ENCODE assay signal across 14 mouse cellular contexts in the genomic region with DNA sequence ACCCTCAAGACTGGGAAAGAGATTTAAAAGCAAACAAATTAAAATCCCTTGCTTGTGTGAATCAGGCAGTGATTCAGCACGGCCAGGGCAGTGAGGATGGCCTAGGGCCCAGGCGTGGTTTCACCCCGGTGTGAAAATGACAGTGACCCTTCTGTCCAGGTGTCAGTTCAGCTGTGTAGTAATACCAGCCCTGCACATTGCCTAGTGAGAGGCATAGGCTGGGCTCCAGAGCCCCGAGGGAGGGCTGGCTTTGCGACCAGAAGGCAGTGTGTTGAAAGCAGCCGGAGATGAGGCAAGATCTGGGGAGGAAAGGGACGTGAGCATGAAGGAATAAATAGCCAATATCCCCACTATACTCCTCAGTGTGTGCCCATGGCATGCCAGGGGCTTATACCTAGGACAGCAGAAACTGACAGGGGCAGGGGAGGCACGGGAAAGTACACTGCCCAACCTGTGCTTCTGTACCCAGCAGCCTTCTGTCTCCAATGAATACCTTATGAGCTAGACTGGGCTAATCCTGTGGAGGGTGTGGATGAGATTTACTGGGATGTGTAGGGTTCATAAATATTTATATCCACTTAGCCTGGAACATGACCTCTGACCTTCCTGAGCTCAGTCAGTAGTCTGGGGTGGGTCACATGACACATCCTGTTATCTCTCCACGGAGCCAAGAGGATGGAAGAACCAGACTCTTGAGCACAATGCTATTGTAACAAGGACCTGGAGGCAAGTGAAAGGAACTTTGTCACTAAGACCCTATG. TPM values are rescaled to one million over a fixed set of nuclear protein-coding genes. Genes with fewer than 3 reads are reported as not detected.
DNase-seq lines count a peak whose midpoint lies in the region; ATAC-seq and TF ChIP-seq lines count a peak whose summit lies in the region.
"Had no signal": no experiment of that assay in that cellular context is flagged by ENCODE, and none has a peak within 500 bp of the region (broad histone marks: within the 10 kb centered on the region; RNA-seq: fewer than 3 reads in every experiment).

No protein-coding gene starts in this region.

- H3K79me2 ChIP-seq in C2C12 (ENCODE audit: control insufficient read depth, insufficient read depth) = no peaks in the 10 kb centered on the region

- peak overlapping the region; percentile 11; the same call in 1 of the 2 replicates for H3K27ac ChIP-seq in heart, embryonic 10.5 days
- H3K27ac ChIP-seq: hindbrain, embryonic 15.5 days; neural tube, embryonic 13.5 days; stomach, postnatal 0 days had no signal

- no peaks in the 10 kb centered on the region for H3K9me3 ChIP-seq in heart, embryonic 10.5 days
- H3K9me3 ChIP-seq: hindbrain, embryonic 15.5 days; neural tube, embryonic 13.5 days had no signal

- 71% methylated on average over 9 of the region's 9 CpGs for WGBS in heart, embryonic 10.5 days

- DNase-seq in heart, embryonic 10.5 days (ENCODE audit: low spot score) = no peak
- DNase-seq in heart, postnatal 25 days (ENCODE audit: low spot score) = no peak
- peak; percentile 87 for DNase-seq in ZHBTc4 (ENCODE audit: low read depth, low spot score)
- peak; percentile 65 for DNase-seq in lung, postnatal 25 days (ENCODE audit: low spot score)
- DNase-seq in layer of hippocampus, adult 8-10 months (ENCODE audit: low spot score in 2 of 2) = no peak
- DNase-seq: forebrain, postnatal 0 days; kidney, postnatal 36 days; liver, postnatal 0 days; right cerebral cortex, postnatal 4 days had no signal

- H3K4me3 ChIP-seq in heart, embryonic 10.5 days = no peak overlapping the region
- H3K4me3 ChIP-seq in C2C12 (ENCODE audit: insufficient read depth, poor library complexity, severe bottlenecking) = no peak overlapping the region
- H3K4me3 ChIP-seq: hindbrain, embryonic 15.5 days; neural tube, embryonic 13.5 days had no signal

- peaks cover 26% of the 10 kb centered on the region for H3K27me3 ChIP-seq in heart, embryonic 10.5 days (ENCODE audit: insufficient read depth, poor library complexity, severe bottlenecking)
- peaks cover 11% of the 10 kb centered on the region for H3K27me3 ChIP-seq in C2C12 (ENCODE audit: control insufficient read depth, insufficient read depth, insufficient read length)
- H3K27me3 ChIP-seq: hindbrain, embryonic 15.5 days; neural tube, embryonic 13.5 days had no signal

- ATAC-seq in CD4-positive, CD25-positive, alpha-beta regulatory T cell, adult 4 months = no peak
- ATAC-seq: forebrain, postnatal 0 days; liver, postnatal 0 days had no signal

- no peak for TF ChIP-seq CTCF in C2C12 (IDR thresholded peaks at IDR 0.05; ENCODE audit: control insufficient read depth, insufficient read depth, insufficient read length)

- 0 out of 2 replicates have a peak, but pooled peaks cover 6% of the 10 kb centered on the region for H3K36me3 ChIP-seq in heart, embryonic 10.5 days
- H3K36me3 ChIP-seq in C2C12 (ENCODE audit: control insufficient read depth, insufficient read depth) = no peaks in the 10 kb centered on the region

- H3K4me1 ChIP-seq in heart, embryonic 10.5 days = peaks cover 28% of the 10 kb centered on the region
- H3K4me1 ChIP-seq: hindbrain, embryonic 15.5 days had no signal

- no peaks in the 10 kb centered on the region for H3K79me3 ChIP-seq in C2C12 (ENCODE audit: low read depth)

- H3ac ChIP-seq in C2C12 (ENCODE audit: control insufficient read depth, insufficient read length, low read depth) = no peak overlapping the region

- intact Hi-C loops in heart, postnatal 25 days (cut with DNase I) = no loop called here

TF ChIP-seq in C2C12, 6 proteins besides CTCF, POLR2A, EP300 and RAD21:
- TF ChIP-seq MYOG (IDR thresholded peaks at IDR 0.05; ENCODE audit: control insufficient read depth, extremely low read depth, insufficient read length) = no peak
- TF ChIP-seq MYOD1 (IDR thresholded peaks at IDR 0.05; ENCODE audit: control insufficient read depth, insufficient read length, low read depth) = no peak
- peak; percentile 27 for TF ChIP-seq USF1 (IDR thresholded peaks at IDR 0.05; ENCODE audit: low read depth)
- no peak for TF ChIP-seq CEBPB (IDR thresholded peaks at IDR 0.05; ENCODE audit: low read depth)
- no peak for TF ChIP-seq FOSL1 (IDR thresholded peaks at IDR 0.05; ENCODE audit: insufficient read depth, low read length, poor library complexity, severe bottlenecking)
- TF ChIP-seq MAX (IDR thresholded peaks at IDR 0.05) = no peak

RNA-seq across cellular contexts. Expression of gene Iqsec1, which starts 25.9 kb away (rescaled TPM):
- polyA plus RNA-seq in heart, embryonic 10.5 days (2016; fragmentation: Nextera tagmentation; extraction: Ambion mirVana) = 12.1 and 14.8 TPM in 2 replicates
- 100 to 1,000 TPM; 125 to 137 TPM for total RNA-seq in heart, postnatal 25 days (2021)
- 20.6 TPM for polyA plus RNA-seq in C2C12 (2012; fragmentation: generic; extraction: Trizol)
- 100 to 1,000 TPM; 262 to 273 (median 267) TPM for total RNA-seq in layer of hippocampus, adult 8-10 months (2022)
- 1 to 10 TPM; 6.6 to 8.9 TPM for polyA plus RNA-seq in CD4-positive, CD25-positive, alpha-beta regulatory T cell, adult 4 months (2017; shearing (Covaris generic))

Comparison
In these comparisons a context has a peak if more than half of its experiments do, and no peak if none do; other contexts are left out.
1. DNase-seq: peak in ZHBTc4 (single experiment) and lung, postnatal 25 days (single experiment); none in heart, embryonic 10.5 days (single experiment), heart, postnatal 25 days (single experiment) and layer of hippocampus, adult 8-10 months (0 of 2).